Mouse (Mus musculus): ENCODE results near the gene Cux1. TPM values are rescaled to one million over a fixed set of nuclear protein-coding genes. Genes with fewer than 3 reads are reported as not detected.

Gene Cux1
- polyA plus RNA-seq, 1 experiment, result 39.7 TPM

DNA sequence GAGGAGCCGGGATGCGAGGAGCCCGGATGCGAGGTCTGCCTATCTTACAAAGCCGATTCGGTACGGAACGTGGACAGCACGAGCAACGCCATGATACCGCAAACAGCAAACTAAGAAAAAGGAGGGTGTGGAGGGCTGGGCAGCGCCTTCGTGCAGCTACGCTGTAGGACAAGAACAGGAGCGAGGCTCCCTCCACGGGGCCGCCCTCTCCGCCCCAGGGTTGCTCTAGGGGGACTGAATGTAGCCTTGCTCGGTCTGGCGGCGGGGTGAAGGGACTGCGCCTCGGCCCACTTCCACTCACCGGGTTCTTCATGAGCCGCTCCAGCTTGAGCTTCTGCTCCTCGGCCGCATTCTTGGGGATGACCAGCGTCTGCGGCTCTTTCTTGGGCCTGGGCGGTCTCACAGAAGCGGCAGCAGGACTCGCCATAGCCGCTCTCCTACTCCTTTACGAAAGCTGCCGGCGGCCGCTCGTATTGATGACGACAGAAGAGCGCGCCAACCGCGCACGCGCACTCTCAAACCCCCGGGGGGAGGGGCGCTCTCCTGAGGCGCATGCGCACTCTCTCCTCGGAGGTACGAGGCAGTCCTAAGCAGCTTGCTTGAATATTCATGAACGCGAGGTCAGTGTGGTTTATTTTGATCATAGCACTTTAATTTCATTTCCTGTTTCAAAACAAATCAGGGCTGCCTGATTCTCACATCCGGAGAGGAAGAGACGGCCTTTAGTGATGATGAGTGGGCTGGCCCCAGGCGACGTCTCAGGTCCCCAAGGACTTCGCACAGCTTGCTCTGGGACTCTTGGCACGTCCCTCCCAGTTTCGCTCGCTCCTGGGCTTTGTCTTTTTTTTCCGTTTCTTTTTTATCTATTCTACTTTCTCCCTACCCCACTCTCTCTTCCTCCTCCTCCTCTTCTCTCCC, 368.6 kb downstream of the Cux1 start, which contains the start of gene Prkrip1:
TSS of gene Prkrip1 (minus strand) at position 490 of the 918 bp plus-strand sequence.
- Histone ChIP-seq H3K36me3 (replicated peaks; ENCODE audit: low read length) (peaks cover 36% of the 10 kb centered on the region), H3K4me1 (peaks cover 26% of the 10 kb centered on the region), H3K4me3 (replicated peaks) (peak within 1 kb of the TSS; percentile 99), H3K27me3 (replicated peaks) (peaks cover 4% of the 10 kb centered on the region), H3K9me3 (no peaks in the 10 kb centered on the region)
- TF ChIP-seq FLI1 (IDR thresholded peaks at IDR 0.05; ENCODE audit: low read length), result peak; percentile 37; the same call in 1 of the 2 replicates
- TF ChIP-seq GATA1 (IDR thresholded peaks at IDR 0.05; ENCODE audit: borderline replicate concordance, low read length), result no peak

Other genes starting within 250 kb of the Cux1 start
- gene Myl10, start 125.7 kb upstream of the Cux1 start, polyA plus RNA-seq (2012; ENCODE audit: insufficient read depth, low replicate concordance), result 0.21 TPM in 1 of 2 replicates, not detected in the other